Mouse (Mus musculus): ENCODE results near the gene Zfp408.
A peak's percentile ranks its signal among the peaks of the same experiment; 100 is the strongest.
"Not testable (repeated sequence)": the region's sequence is repeated elsewhere in the genome, so short reads cannot be mapped to it uniquely, and the experiment has no call there.

Gene Zfp408

GRCm38 (mm10) chr2:91651458-91652258, 2.1 kb upstream of the Zfp408 start:
- no peak for DNase-seq (ENCODE audit: low spot score in 2 of 2)

GRCm38 (mm10) chr2:91650360-91650995, 887 bp upstream of the Zfp408 start:
- DNase-seq (ENCODE audit: low spot score in 2 of 2), result no peak

- no peak for DNase-seq (ENCODE audit: low spot score in 2 of 2)
These were observed 439 bp downstream of the Zfp408 start for GRCm38 (mm10) chr2:91649152-91649551.

GRCm38 (mm10) chr2:91646733-91647132, 2.9 kb downstream of the Zfp408 start:
- DNase-seq (ENCODE audit: low spot score in 2 of 2), result peak in 1 of 2 experiments; percentile 36

- no peak for DNase-seq (ENCODE audit: low spot score in 2 of 2)
These were observed 3.8 kb downstream of the Zfp408 start for GRCm38 (mm10) chr2:91645811-91646210.

GRCm38 (mm10) chr2:91645354-91645753, 4.2 kb downstream of the Zfp408 start:
- no peak for DNase-seq (ENCODE audit: low spot score in 2 of 2)

GRCm38 (mm10) chr2:91644021-91644420, 5.6 kb downstream of the Zfp408 start:
- no peak for DNase-seq (ENCODE audit: low spot score in 2 of 2)

GRCm38 (mm10) chr2:91642825-91643415, 6.7 kb downstream of the Zfp408 start:
- no peak for DNase-seq (ENCODE audit: low spot score in 2 of 2)

GRCm38 (mm10) chr2:91638931-91639330, 10.7 kb downstream of the Zfp408 start:
- no peak for DNase-seq (ENCODE audit: low spot score in 2 of 2)

GRCm38 (mm10) chr2:91636727-91637338, 12.8 kb downstream of the Zfp408 start:
- no peak for DNase-seq (ENCODE audit: low spot score in 2 of 2)

GRCm38 (mm10) chr2:91636229-91636628, 13.4 kb downstream of the Zfp408 start, which contains the start of gene F2:
Gene F2, minus strand, starts transcription at chr2:91636414.
- DNase-seq (ENCODE audit: low spot score in 2 of 2), result no peak

GRCm38 (mm10) chr2:91635486-91635885, 14.1 kb downstream of the Zfp408 start:
- DNase-seq (ENCODE audit: low spot score in 2 of 2), result no peak

GRCm38 (mm10) chr2:91634841-91635240, 14.8 kb downstream of the Zfp408 start:
- no peak for DNase-seq (ENCODE audit: low spot score in 2 of 2)

GRCm38 (mm10) chr2:91633334-91633977, 16.1 kb downstream of the Zfp408 start:
- DNase-seq (ENCODE audit: low spot score in 2 of 2), result no peak

- DNase-seq (ENCODE audit: low spot score in 2 of 2), result no peak
These were observed 17.3 kb downstream of the Zfp408 start for GRCm38 (mm10) chr2:91632316-91632715.

- no peak for DNase-seq (ENCODE audit: low spot score in 2 of 2)
These were observed 17.8 kb downstream of the Zfp408 start for GRCm38 (mm10) chr2:91631826-91632225.

GRCm38 (mm10) chr2:91630384-91630783, 19.2 kb downstream of the Zfp408 start:
- DNase-seq (ENCODE audit: low spot score in 2 of 2), result no peak

GRCm38 (mm10) chr2:91629682-91630081, 19.9 kb downstream of the Zfp408 start:
- no peak for DNase-seq (ENCODE audit: low spot score in 2 of 2)

- DNase-seq (ENCODE audit: low spot score in 2 of 2), result no peak
These were observed 21.4 kb downstream of the Zfp408 start for GRCm38 (mm10) chr2:91628171-91628570.

GRCm38 (mm10) chr2:91627486-91627885, 22.1 kb downstream of the Zfp408 start:
- no peak for DNase-seq (ENCODE audit: low spot score in 2 of 2)

GRCm38 (mm10) chr2:91623366-91623765, 26.2 kb downstream of the Zfp408 start:
- DNase-seq (ENCODE audit: low spot score in 2 of 2), result not testable (repeated sequence)

GRCm38 (mm10) chr2:91622356-91622755, 27.2 kb downstream of the Zfp408 start:
- DNase-seq (ENCODE audit: low spot score in 2 of 2), result no peak
